In the genomic region with DNA sequence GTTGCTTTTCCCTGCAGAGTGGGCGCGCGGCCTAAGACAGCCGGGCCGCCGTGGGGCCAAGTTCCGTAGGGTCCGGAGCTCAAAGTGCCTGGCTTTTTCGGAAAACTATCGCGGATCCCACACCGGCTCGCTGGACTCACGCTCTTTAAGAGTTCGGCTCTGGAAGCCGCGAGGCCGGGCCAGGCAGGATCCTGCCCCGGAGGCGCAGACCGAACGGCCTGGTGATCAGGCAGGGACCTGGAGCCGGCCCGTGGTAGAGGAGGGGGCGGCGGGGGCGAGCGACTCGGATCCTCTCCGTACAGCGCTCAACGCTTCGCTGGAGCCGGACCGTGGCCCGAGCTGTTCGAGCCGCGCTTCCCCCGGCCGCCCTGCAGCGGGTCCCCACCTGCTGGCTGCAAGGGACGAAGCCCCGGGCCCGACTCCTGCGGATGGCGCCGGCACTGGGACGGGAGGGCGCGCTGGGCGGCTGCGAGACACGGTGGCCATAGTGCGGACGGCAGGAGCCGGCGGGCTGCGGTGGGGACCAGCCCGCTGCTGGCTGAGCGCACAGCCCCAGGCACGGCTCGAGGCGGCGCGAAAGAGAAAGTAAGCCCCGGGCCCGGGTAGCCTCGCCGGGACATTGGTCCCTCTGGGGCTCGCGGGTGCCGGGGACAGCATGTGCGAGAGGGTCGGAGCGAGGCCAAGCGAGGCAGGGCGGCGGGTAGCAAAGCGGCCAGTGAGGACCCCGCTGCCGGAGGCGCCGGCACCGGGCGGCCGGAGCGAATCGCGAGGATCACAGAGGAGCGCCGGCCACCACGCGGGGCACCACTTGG, we compare ENCODE assay signal across 8 mouse cellular contexts. TPM values are rescaled to one million over a fixed set of nuclear protein-coding genes. Genes with fewer than 3 reads are reported as not detected.
DNase-seq lines count a peak whose midpoint lies in the region; ATAC-seq and TF ChIP-seq lines count a peak whose summit lies in the region.

No protein-coding gene starts in this region.

- peaks cover 2% of the 10 kb centered on the region; the same call in 1 of the 2 replicates for H3K36me3 ChIP-seq in embryonic facial prominence, embryonic 10.5 days (replicated peaks)
- no peaks in the 10 kb centered on the region for H3K36me3 ChIP-seq in heart, embryonic 16.5 days (ENCODE audit: control insufficient read depth, insufficient read depth)
- H3K36me3 ChIP-seq in limb, embryonic 14.5 days (ENCODE audit: control insufficient read depth, insufficient read depth, low read length), result 0 out of 2 replicates have a peak, but pooled peaks cover 3% of the 10 kb centered on the region
- H3K36me3 ChIP-seq in midbrain, embryonic 15.5 days (replicated peaks), result no peaks in the 10 kb centered on the region

- H3K27ac ChIP-seq in embryonic facial prominence, embryonic 10.5 days (replicated peaks), result peak overlapping the region; percentile 96
- H3K27ac ChIP-seq in heart, embryonic 16.5 days (ENCODE audit: low read length), result peak overlapping the region; percentile 96
- peak overlapping the region; percentile 97 for H3K27ac ChIP-seq in limb, embryonic 14.5 days (replicated peaks; ENCODE audit: low read depth, low read length)
- peak overlapping the region; percentile 51 for H3K27ac ChIP-seq in midbrain, embryonic 15.5 days

- intact Hi-C loops in left cerebral cortex, postnatal 4 days (cut with DNase I), result loop anchor here (5.0 kb wide), 2 partner anchors 78 to 303 kb away; no protein-coding TSS in a partner anchor

- peak overlapping the region; percentile 90 for H3K4me3 ChIP-seq in embryonic facial prominence, embryonic 10.5 days
- peak overlapping the region; percentile 78 for H3K4me3 ChIP-seq in heart, embryonic 16.5 days (ENCODE audit: low read length)
- peak overlapping the region; percentile 77 for H3K4me3 ChIP-seq in limb, embryonic 14.5 days (replicated peaks; ENCODE audit: low read length)
- H3K4me3 ChIP-seq in midbrain, embryonic 15.5 days, result peak overlapping the region; percentile 42

- H3K4me2 ChIP-seq in heart, embryonic 16.5 days (ENCODE audit: low read depth, low read length), result peak overlapping the region; percentile 65
- peak overlapping the region; percentile 89 for H3K4me2 ChIP-seq in limb, embryonic 14.5 days (replicated peaks; ENCODE audit: low read depth, low read length, severe bottlenecking)
- peak overlapping the region; percentile 57 for H3K4me2 ChIP-seq in midbrain, embryonic 15.5 days

- DNase-seq in left cerebral cortex, postnatal 4 days, result peak; percentile 33
- no peak for DNase-seq in left cerebral cortex, adult 11 months (ENCODE audit: low spot score)
- DNase-seq in embryonic facial prominence, embryonic 10.5 days (ENCODE audit: low spot score), result peak; percentile 75
- DNase-seq in limb, embryonic 14.5 days (ENCODE audit: low spot score), result no peak
- DNase-seq in left cerebral cortex, adult 8-10 months (ENCODE audit: low spot score in 2 of 2), result no peak

- H3K4me1 ChIP-seq in embryonic facial prominence, embryonic 10.5 days, result peaks cover 96% of the 10 kb centered on the region
- peaks cover 17% of the 10 kb centered on the region for H3K4me1 ChIP-seq in heart, embryonic 16.5 days (ENCODE audit: control insufficient read depth, insufficient read depth, low read length)
- H3K4me1 ChIP-seq in limb, embryonic 14.5 days (ENCODE audit: control insufficient read depth, insufficient read depth, low read length), result peaks cover 31% of the 10 kb centered on the region
- H3K4me1 ChIP-seq in midbrain, embryonic 15.5 days, result peaks cover 38% of the 10 kb centered on the region

- H3K27me3 ChIP-seq in embryonic facial prominence, embryonic 10.5 days (replicated peaks; ENCODE audit: low read depth, poor library complexity, severe bottlenecking), result peaks cover 95% of the 10 kb centered on the region
- H3K27me3 ChIP-seq in heart, embryonic 16.5 days (ENCODE audit: control insufficient read depth, insufficient read depth, low read length), result peaks cover 47% of the 10 kb centered on the region
- peaks cover 12% of the 10 kb centered on the region; the same call in 1 of the 2 replicates for H3K27me3 ChIP-seq in limb, embryonic 14.5 days (ENCODE audit: control insufficient read depth, insufficient read depth, low read length)
- H3K27me3 ChIP-seq in midbrain, embryonic 15.5 days (replicated peaks), result peaks cover 75% of the 10 kb centered on the region

- peak; percentile 10; the same call in 1 of the 2 replicates for ATAC-seq in heart, embryonic 16.5 days (replicated peaks; ENCODE audit: extremely low read depth, insufficient read depth, low FRiP score)
- ATAC-seq in limb, embryonic 14.5 days (ENCODE audit: low FRiP score, low read depth), result peak; percentile 13
- ATAC-seq in midbrain, embryonic 15.5 days (replicated peaks), result peak; percentile 31; the same call in 1 of the 2 replicates
- no peak for ATAC-seq in activated CD4-positive, CD25-positive, alpha-beta regulatory T cell, adult 4 months

- H3K9ac ChIP-seq in heart, embryonic 16.5 days (ENCODE audit: low read length), result peak overlapping the region; percentile 81
- peak overlapping the region; percentile 89 for H3K9ac ChIP-seq in limb, embryonic 14.5 days (ENCODE audit: low read depth, low read length, severe bottlenecking)
- H3K9ac ChIP-seq in midbrain, embryonic 15.5 days, result peak overlapping the region; percentile 33

- WGBS in embryonic facial prominence, embryonic 10.5 days, result under 1% methylated on average over 94 of the region's 94 CpGs
- under 1% methylated on average over 83 of the region's 94 CpGs for WGBS in heart, embryonic 16.5 days
- 0% methylated on average over 69 of the region's 94 CpGs for WGBS in limb, embryonic 14.5 days
- under 1% methylated on average over 86 of the region's 94 CpGs for WGBS in midbrain, embryonic 15.5 days

- H3K9me3 ChIP-seq in embryonic facial prominence, embryonic 10.5 days, result no peaks in the 10 kb centered on the region
- H3K9me3 ChIP-seq in heart, embryonic 16.5 days (replicated peaks; ENCODE audit: control insufficient read depth, low read length), result no peaks in the 10 kb centered on the region
- H3K9me3 ChIP-seq in limb, embryonic 14.5 days (ENCODE audit: control insufficient read depth, low read length), result no peaks in the 10 kb centered on the region
- no peaks in the 10 kb centered on the region for H3K9me3 ChIP-seq in midbrain, embryonic 15.5 days

- TF ChIP-seq POLR2A in limb, embryonic 14.5 days (IDR thresholded peaks at IDR 0.05; ENCODE audit: borderline replicate concordance, extremely low read depth, insufficient read depth, insufficient read length), result no peak

RNA-seq across cellular contexts. Expression of a gene that starts 1.2 kb away (rescaled TPM):
- total RNA-seq in left cerebral cortex, postnatal 4 days (2021), result 1 to 10 TPM; 9.1 to 9.9 TPM
- polyA plus RNA-seq in embryonic facial prominence, embryonic 10.5 days (2016; fragmentation: Nextera tagmentation; extraction: Ambion mirVana), result 33.9 and 44.5 TPM in 2 replicates
- 18.2 and 21.9 TPM in 2 replicates for polyA plus RNA-seq in heart, embryonic 16.5 days (2015; fragmentation: Nextera tagmentation; extraction: Ambion mirVana)
- 11.7 and 15.3 TPM in 2 replicates for polyA plus RNA-seq in limb, embryonic 14.5 days (2012; rRNA removed)
- polyA plus RNA-seq in limb, embryonic 14.5 days (2014; fragmentation: Nextera tagmentation; extraction: Ambion mirVana), result 25.6 and 40.0 TPM in 2 replicates
- 11.2 and 11.5 TPM in 2 replicates for polyA plus RNA-seq in midbrain, embryonic 15.5 days (2015; fragmentation: Nextera tagmentation; extraction: Ambion mirVana)
- polyA plus RNA-seq in activated CD4-positive, CD25-positive, alpha-beta regulatory T cell, adult 4 months (2017; shearing (Covaris generic)), result 1 to 10 TPM in 1 of 2 experiments, under 1 TPM in 1; 0.41 to 4.1 TPM
- 10 to 100 TPM in 3 of 4 experiments, 1 to 10 TPM in 1; 9.1 to 11.7 (median 11.2) TPM for total RNA-seq in left cerebral cortex, adult 8-10 months (2022)

RNA-seq across cellular contexts. Expression of a gene that starts 32.2 kb away (rescaled TPM):
- not detected for total RNA-seq in left cerebral cortex, postnatal 4 days (2021)
- polyA plus RNA-seq in embryonic facial prominence, embryonic 10.5 days (2016; fragmentation: Nextera tagmentation; extraction: Ambion mirVana), result not detected in 2 replicates
- polyA plus RNA-seq in heart, embryonic 16.5 days (2015; fragmentation: Nextera tagmentation; extraction: Ambion mirVana), result not detected in 2 replicates
- not detected in 2 replicates for polyA plus RNA-seq in limb, embryonic 14.5 days (2012; rRNA removed)
- polyA plus RNA-seq in limb, embryonic 14.5 days (2014; fragmentation: Nextera tagmentation; extraction: Ambion mirVana), result not detected in 2 replicates
- not detected in 2 replicates for polyA plus RNA-seq in midbrain, embryonic 15.5 days (2015; fragmentation: Nextera tagmentation; extraction: Ambion mirVana)
- not detected for polyA plus RNA-seq in activated CD4-positive, CD25-positive, alpha-beta regulatory T cell, adult 4 months (2017; shearing (Covaris generic))
- total RNA-seq in left cerebral cortex, adult 8-10 months (2022), result not detected

Comparison
In these comparisons a context has a peak if more than half of its experiments do, and no peak if none do; other contexts are left out.
1. DNase-seq: peak in left cerebral cortex, postnatal 4 days (single experiment) and embryonic facial prominence, embryonic 10.5 days (single experiment); none in left cerebral cortex, adult 11 months (single experiment), limb, embryonic 14.5 days (single experiment) and left cerebral cortex, adult 8-10 months (0 of 2).
2. H3K9ac ChIP-seq: peak in every context shown above with its lines; median percentile 89 in limb, embryonic 14.5 days; 81 in heart, embryonic 16.5 days; 33 in midbrain, embryonic 15.5 days.
3. Peak in every context shown above with its lines, with median percentiles within 50 percentile points of each other: H3K27ac ChIP-seq, H3K4me3 ChIP-seq and H3K4me2 ChIP-seq.